Mouse (Mus musculus): ENCODE results near the gene Znhit2.
"Not testable (repeated sequence)": the region's sequence is repeated elsewhere in the genome, so short reads cannot be mapped to it uniquely, and the experiment has no call there.

Znhit2 gene

GRCm38 (mm10) chr19:6061021-6061533 lies at the start of gene Znhit2:
TSS of gene Znhit2 (plus strand) at chr19:6061192.
- peak; percentile 89 to 93 for DNase-seq (ENCODE audit: low spot score in 2 of 2)

GRCm38 (mm10) chr19:6013691-6014090 lies 47.3 kb upstream of the Znhit2 start:
- no peak for DNase-seq (ENCODE audit: low spot score in 2 of 2)

- DNase-seq (ENCODE audit: low spot score in 2 of 2), result no peak
These were observed 45.9 kb upstream of the Znhit2 start for GRCm38 (mm10) chr19:6014991-6015510.

GRCm38 (mm10) chr19:6015511-6016315 lies 45.3 kb upstream of the Znhit2 start, which contains the start of gene Capn1:
TSS of gene Capn1 (minus strand) at chr19:6015897.
- DNase-seq (ENCODE audit: low spot score in 2 of 2), result peak; percentile 22 to 45

- DNase-seq (ENCODE audit: low spot score in 2 of 2), result no peak
These were observed 44.5 kb upstream of the Znhit2 start for GRCm38 (mm10) chr19:6016532-6016931.

GRCm38 (mm10) chr19:6018142-6019089 lies 42.6 kb upstream of the Znhit2 start:
- peak; percentile 64 to 81 for DNase-seq (ENCODE audit: low spot score in 2 of 2)

GRCm38 (mm10) chr19:6020276-6020675 lies 40.7 kb upstream of the Znhit2 start:
- no peak for DNase-seq (ENCODE audit: low spot score in 2 of 2)

GRCm38 (mm10) chr19:6023059-6023458 lies 37.9 kb upstream of the Znhit2 start:
- DNase-seq (ENCODE audit: low spot score in 2 of 2), result no peak

GRCm38 (mm10) chr19:6023930-6024329 lies 37.1 kb upstream of the Znhit2 start:
- DNase-seq (ENCODE audit: low spot score in 2 of 2), result no peak

GRCm38 (mm10) chr19:6028991-6029390 lies 32.0 kb upstream of the Znhit2 start:
- DNase-seq (ENCODE audit: low spot score in 2 of 2), result no peak

GRCm38 (mm10) chr19:6029426-6029825 lies 31.6 kb upstream of the Znhit2 start:
- DNase-seq (ENCODE audit: low spot score in 2 of 2), result no peak

- no peak for DNase-seq (ENCODE audit: low spot score in 2 of 2)
These were observed 30.3 kb upstream of the Znhit2 start for GRCm38 (mm10) chr19:6030520-6031280.

- DNase-seq (ENCODE audit: low spot score in 2 of 2), result no peak
These were observed 24.9 kb upstream of the Znhit2 start for GRCm38 (mm10) chr19:6035966-6036585.

- no peak for DNase-seq (ENCODE audit: low spot score in 2 of 2)
These were observed 23.3 kb upstream of the Znhit2 start for GRCm38 (mm10) chr19:6037695-6038094.

GRCm38 (mm10) chr19:6038326-6038725 lies 22.7 kb upstream of the Znhit2 start:
- no peak for DNase-seq (ENCODE audit: low spot score in 2 of 2)

- DNase-seq (ENCODE audit: low spot score in 2 of 2), result no peak
These were observed 21.0 kb upstream of the Znhit2 start for GRCm38 (mm10) chr19:6040002-6040401.

GRCm38 (mm10) chr19:6042293-6042692 lies 18.7 kb upstream of the Znhit2 start:
- DNase-seq (ENCODE audit: low spot score in 2 of 2), result no peak

GRCm38 (mm10) chr19:6044102-6044501 lies 16.9 kb upstream of the Znhit2 start:
- DNase-seq (ENCODE audit: low spot score in 2 of 2), result not testable (repeated sequence)

- no peak for DNase-seq (ENCODE audit: low spot score in 2 of 2)
These were observed 15.4 kb upstream of the Znhit2 start for GRCm38 (mm10) chr19:6045366-6046293.
